Mouse (Mus musculus) bone marrow macrophage, adult 2 months (primary cell): ENCODE results near the gene Zdhhc23.

Experiments used
- CTCF ChIP-seq: IDR thresholded peaks from 2 replicates; pipeline ENCODE4 v1.5.1; 2012; ENCODE audit warnings: low read depth, mild to moderate bottlenecking, low read length, moderate library complexity
- POLR2A ChIP-seq: IDR thresholded peaks from 2 replicates; pipeline ENCODE4 v1.6.1; 2012; ENCODE audit warnings: mild to moderate bottlenecking, low read depth, low read length, borderline replicate concordance

- no peak for TF ChIP-seq CTCF
- TF ChIP-seq POLR2A, result no peak
Observed at GRCm38 (mm10) chr16:43979328-43980109, at the start of gene Zdhhc23.
